Mouse (Mus musculus): ENCODE data around the gene Hnrnpdl. TPM values are rescaled to one million over a fixed set of nuclear protein-coding genes. Genes with fewer than 3 reads are reported as not detected.

The Hnrnpdl gene
- polyA plus RNA-seq, 1 experiment from 2014 or later: 37.8 TPM

GRCm38 (mm10) chr5:100032107-100032506 is 7.4 kb downstream of the Hnrnpdl start:
- H3K27ac ChIP-seq (ENCODE audit: low read length): no peak overlapping the region
- H3K4me3 ChIP-seq (ENCODE audit: low read depth, low read length): no peak overlapping the region
- H3K9me3 ChIP-seq (replicated peaks; ENCODE audit: control insufficient read depth, low read length): no peaks in the 10 kb centered on the region
- no peaks in the 10 kb centered on the region for H3K27me3 ChIP-seq (ENCODE audit: control insufficient read depth, insufficient read depth, low read depth, low read length)
- no peak; the same call in 1 of the 2 replicates for ATAC-seq (ENCODE audit: low read depth)
- no peak overlapping the region for H3K9ac ChIP-seq (ENCODE audit: low read depth, low read length)
- H3K4me1 ChIP-seq (ENCODE audit: control insufficient read depth, low read depth, low read length): peaks cover 10% of the 10 kb centered on the region
- H3K36me3 ChIP-seq (ENCODE audit: control insufficient read depth, insufficient read depth): peaks cover 39% of the 10 kb centered on the region
- WGBS (ENCODE audit: insufficient replicate concordance): 77% methylated on average over 2 of the region's 2 CpGs
- no peak overlapping the region for H3K4me2 ChIP-seq (ENCODE audit: low read depth, low read length)

GRCm38 (mm10) chr5:100030069-100030468 is 9.4 kb downstream of the Hnrnpdl start:
- H3K27ac ChIP-seq (ENCODE audit: low read length): no peak overlapping the region
- peak; percentile 43; the same call in 1 of the 2 replicates for ATAC-seq (ENCODE audit: low read depth)
- H3K36me3 ChIP-seq (ENCODE audit: control insufficient read depth, insufficient read depth): peaks cover 27% of the 10 kb centered on the region
- peaks cover under 1% of the 10 kb centered on the region for H3K4me1 ChIP-seq (ENCODE audit: control insufficient read depth, low read depth, low read length)
- no peak overlapping the region for H3K4me2 ChIP-seq (ENCODE audit: low read depth, low read length)
- 59% methylated on average over 6 of the region's 6 CpGs for WGBS (ENCODE audit: insufficient replicate concordance)
- H3K4me3 ChIP-seq (ENCODE audit: low read depth, low read length): no peak overlapping the region
- no peak overlapping the region for H3K9ac ChIP-seq (ENCODE audit: low read depth, low read length)
- no peaks in the 10 kb centered on the region for H3K27me3 ChIP-seq (ENCODE audit: control insufficient read depth, insufficient read depth, low read depth, low read length)
- no peaks in the 10 kb centered on the region for H3K9me3 ChIP-seq (replicated peaks; ENCODE audit: control insufficient read depth, low read length)

- Histone ChIP-seq H3K36me3 (ENCODE audit: control insufficient read depth, insufficient read depth) (no peaks in the 10 kb centered on the region), H3K27me3 (ENCODE audit: control insufficient read depth, insufficient read depth, low read depth, low read length) (no peaks in the 10 kb centered on the region), H3K4me2 (ENCODE audit: low read depth, low read length) (no peak overlapping the region), H3K4me1 (ENCODE audit: control insufficient read depth, low read depth, low read length) (peaks cover 8% of the 10 kb centered on the region), H3K4me3 (ENCODE audit: low read depth, low read length) (no peak overlapping the region), H3K27ac (ENCODE audit: low read length) (no peak overlapping the region), H3K9ac (ENCODE audit: low read depth, low read length) (no peak overlapping the region), H3K9me3 (replicated peaks; ENCODE audit: control insufficient read depth, low read length) (no peaks in the 10 kb centered on the region)
- ATAC-seq (ENCODE audit: low read depth): no peak
- 40% methylated on average over 1 of the region's 1 CpGs for WGBS (ENCODE audit: insufficient replicate concordance)
Measured at GRCm38 (mm10) chr5:100024868-100025267, 14.6 kb downstream of the Hnrnpdl start.

GRCm38 (mm10) chr5:100024403-100024802 is 15.1 kb downstream of the Hnrnpdl start:
- Histone ChIP-seq H3K4me3 (ENCODE audit: low read depth, low read length) (no peak overlapping the region), H3K4me2 (ENCODE audit: low read depth, low read length) (no peak overlapping the region), H3K27me3 (ENCODE audit: control insufficient read depth, insufficient read depth, low read depth, low read length) (no peaks in the 10 kb centered on the region), H3K27ac (ENCODE audit: low read length) (no peak overlapping the region), H3K9ac (ENCODE audit: low read depth, low read length) (no peak overlapping the region), H3K36me3 (ENCODE audit: control insufficient read depth, insufficient read depth) (no peaks in the 10 kb centered on the region), H3K4me1 (ENCODE audit: control insufficient read depth, low read depth, low read length) (peaks cover 8% of the 10 kb centered on the region), H3K9me3 (replicated peaks; ENCODE audit: control insufficient read depth, low read length) (no peaks in the 10 kb centered on the region)
- ATAC-seq (ENCODE audit: low read depth): no peak
- 64% methylated on average over 5 of the region's 5 CpGs for WGBS (ENCODE audit: insufficient replicate concordance)

- peaks cover 7% of the 10 kb centered on the region for H3K4me1 ChIP-seq (ENCODE audit: control insufficient read depth, low read depth, low read length)
- no peak overlapping the region for H3K9ac ChIP-seq (ENCODE audit: low read depth, low read length)
- H3K9me3 ChIP-seq (replicated peaks; ENCODE audit: control insufficient read depth, low read length): no peaks in the 10 kb centered on the region
- H3K36me3 ChIP-seq (ENCODE audit: control insufficient read depth, insufficient read depth): no peaks in the 10 kb centered on the region
- no peaks in the 10 kb centered on the region for H3K27me3 ChIP-seq (ENCODE audit: control insufficient read depth, insufficient read depth, low read depth, low read length)
- no peak overlapping the region for H3K4me3 ChIP-seq (ENCODE audit: low read depth, low read length)
- ATAC-seq (ENCODE audit: low read depth): peak; percentile 77
- H3K27ac ChIP-seq (ENCODE audit: low read length): no peak overlapping the region
- no peak overlapping the region for H3K4me2 ChIP-seq (ENCODE audit: low read depth, low read length)
Measured at GRCm38 (mm10) chr5:100020089-100020488, 19.4 kb downstream of the Hnrnpdl start.

GRCm38 (mm10) chr5:100012599-100012998 is 26.9 kb downstream of the Hnrnpdl start:
- WGBS (ENCODE audit: insufficient replicate concordance): 71% methylated on average over 9 of the region's 9 CpGs
- Histone ChIP-seq H3K27ac (ENCODE audit: low read length) (no peak overlapping the region), H3K4me1 (ENCODE audit: control insufficient read depth, low read depth, low read length) (no peaks in the 10 kb centered on the region; the same call in 1 of the 2 replicates), H3K4me3 (ENCODE audit: low read depth, low read length) (no peak overlapping the region), H3K9ac (ENCODE audit: low read depth, low read length) (no peak overlapping the region), H3K4me2 (ENCODE audit: low read depth, low read length) (no peak overlapping the region), H3K27me3 (ENCODE audit: control insufficient read depth, insufficient read depth, low read depth, low read length) (no peaks in the 10 kb centered on the region), H3K9me3 (replicated peaks; ENCODE audit: control insufficient read depth, low read length) (no peaks in the 10 kb centered on the region), H3K36me3 (ENCODE audit: control insufficient read depth, insufficient read depth) (no peaks in the 10 kb centered on the region)
- ATAC-seq (ENCODE audit: low read depth): no peak

GRCm38 (mm10) chr5:100008485-100008884 is 31.0 kb downstream of the Hnrnpdl start:
- Histone ChIP-seq H3K4me3 (ENCODE audit: low read depth, low read length) (no peak overlapping the region), H3K4me1 (ENCODE audit: control insufficient read depth, low read depth, low read length) (peaks cover 21% of the 10 kb centered on the region), H3K4me2 (ENCODE audit: low read depth, low read length) (no peak overlapping the region), H3K9ac (ENCODE audit: low read depth, low read length) (no peak overlapping the region), H3K9me3 (replicated peaks; ENCODE audit: control insufficient read depth, low read length) (no peaks in the 10 kb centered on the region), H3K36me3 (ENCODE audit: control insufficient read depth, insufficient read depth) (no peaks in the 10 kb centered on the region), H3K27me3 (ENCODE audit: control insufficient read depth, insufficient read depth, low read depth, low read length) (no peaks in the 10 kb centered on the region), H3K27ac (ENCODE audit: low read length) (no peak overlapping the region)
- no peak for ATAC-seq (ENCODE audit: low read depth)
- 42% methylated on average over 3 of the region's 3 CpGs for WGBS (ENCODE audit: insufficient replicate concordance)

- no peak for ATAC-seq (ENCODE audit: low read depth)
Measured at GRCm38 (mm10) chr5:100007040-100007375, 32.5 kb downstream of the Hnrnpdl start.

GRCm38 (mm10) chr5:100006324-100007039 is 33.0 kb downstream of the Hnrnpdl start:
- Histone ChIP-seq H3K4me2 (ENCODE audit: low read depth, low read length) (no peak overlapping the region), H3K9me3 (replicated peaks; ENCODE audit: control insufficient read depth, low read length) (no peaks in the 10 kb centered on the region), H3K27me3 (ENCODE audit: control insufficient read depth, insufficient read depth, low read depth, low read length) (no peaks in the 10 kb centered on the region), H3K27ac (ENCODE audit: low read length) (no peak overlapping the region), H3K36me3 (ENCODE audit: control insufficient read depth, insufficient read depth) (no peaks in the 10 kb centered on the region), H3K4me3 (ENCODE audit: low read depth, low read length) (no peak overlapping the region), H3K9ac (ENCODE audit: low read depth, low read length) (no peak overlapping the region), H3K4me1 (ENCODE audit: control insufficient read depth, low read depth, low read length) (peaks cover 21% of the 10 kb centered on the region)
- ATAC-seq (ENCODE audit: low read depth): peak; percentile 64
- 41% methylated on average over 4 of the region's 4 CpGs for WGBS (ENCODE audit: insufficient replicate concordance)

More at GRCm38 (mm10) chr5:100007040-100007375, 32.5 kb downstream of the Hnrnpdl start:
- H3K27me3 ChIP-seq (ENCODE audit: control insufficient read depth, insufficient read depth, low read depth, low read length): no peaks in the 10 kb centered on the region
- H3K4me1 ChIP-seq (ENCODE audit: control insufficient read depth, low read depth, low read length): peaks cover 21% of the 10 kb centered on the region
- no peaks in the 10 kb centered on the region for H3K36me3 ChIP-seq (ENCODE audit: control insufficient read depth, insufficient read depth)
- WGBS (ENCODE audit: insufficient replicate concordance): 73% methylated on average over 4 of the region's 4 CpGs
- H3K27ac ChIP-seq (ENCODE audit: low read length): no peak overlapping the region
- H3K4me2 ChIP-seq (ENCODE audit: low read depth, low read length): no peak overlapping the region
- H3K9me3 ChIP-seq (replicated peaks; ENCODE audit: control insufficient read depth, low read length): no peaks in the 10 kb centered on the region
- no peak overlapping the region for H3K4me3 ChIP-seq (ENCODE audit: low read depth, low read length)
- H3K9ac ChIP-seq (ENCODE audit: low read depth, low read length): no peak overlapping the region
